Comparison of ENCODE assay signal across 9 mouse cellular contexts in genomic region chr16:35215498-35215897, GRCm38 (mm10).
DNase-seq lines count a peak whose midpoint lies in the region; ATAC-seq and TF ChIP-seq lines count a peak whose summit lies in the region.
"Had no signal": no experiment of that assay in that cellular context is flagged by ENCODE, and none has a peak within 500 bp of the region (broad histone marks: within the 10 kb centered on the region; RNA-seq: fewer than 3 reads in every experiment).

No protein-coding gene starts in this region.

- H3K27me3 ChIP-seq in forebrain, embryonic 10.5 days (ENCODE audit: poor library complexity, severe bottlenecking): peaks cover 5% of the 10 kb centered on the region; the same call in 1 of the 2 replicates
- no peaks in the 10 kb centered on the region for H3K27me3 ChIP-seq in forebrain, embryonic 11.5 days (ENCODE audit: control insufficient read depth, insufficient read depth, low read length)
- H3K27me3 ChIP-seq in forebrain, embryonic 15.5 days: no peaks in the 10 kb centered on the region

- H3K4me3 ChIP-seq in forebrain, embryonic 10.5 days: no peak overlapping the region
- H3K4me3 ChIP-seq in forebrain, embryonic 11.5 days (ENCODE audit: low read depth, low read length): no peak overlapping the region
- no peak overlapping the region for H3K4me3 ChIP-seq in left cerebral cortex, adult 2 months
- H3K4me3 ChIP-seq in forebrain, embryonic 15.5 days: no peak overlapping the region

- no peak overlapping the region for H3K9ac ChIP-seq in forebrain, embryonic 11.5 days (ENCODE audit: low read length)
- no peak overlapping the region for H3K9ac ChIP-seq in forebrain, embryonic 15.5 days (replicated peaks)

- no peak for DNase-seq in forebrain, embryonic 10.5 days (ENCODE audit: extremely low spot score, low spot score)
- no peak for DNase-seq in forebrain, embryonic 11.5 days (ENCODE audit: low spot score)
- no peak for DNase-seq in left cerebral cortex, adult 2 months (ENCODE audit: extremely low spot score in 1 of 2, low spot score in 2 of 2)
- DNase-seq in left cerebral cortex, postnatal 25 days (ENCODE audit: low spot score in 2 of 2): no peak
- peak; percentile 70 to 81 for DNase-seq in kidney, postnatal 4 days
- no peak for DNase-seq in adrenal gland, postnatal 10 days
- no peak for DNase-seq in adrenal gland, postnatal 4 days (ENCODE audit: low spot score in 2 of 2)
- DNase-seq: right cerebral cortex, postnatal 4 days had no signal

- no peak for ATAC-seq in forebrain, embryonic 11.5 days (replicated peaks; ENCODE audit: low FRiP score)
- peak; percentile 74 for ATAC-seq in forebrain, embryonic 15.5 days (replicated peaks)

- peaks cover 26% of the 10 kb centered on the region for H3K4me1 ChIP-seq in forebrain, embryonic 10.5 days
- no peaks in the 10 kb centered on the region for H3K4me1 ChIP-seq in forebrain, embryonic 11.5 days (replicated peaks; ENCODE audit: control insufficient read depth, insufficient read depth, low read length)
- peaks cover 11% of the 10 kb centered on the region for H3K4me1 ChIP-seq in forebrain, embryonic 15.5 days

- H3K27ac ChIP-seq in forebrain, embryonic 10.5 days: 0 out of 2 replicates have a peak overlapping the region, but pooled peaks have one; percentile 7
- no peak overlapping the region for H3K27ac ChIP-seq in forebrain, embryonic 11.5 days (ENCODE audit: low read depth, low read length)
- H3K27ac ChIP-seq in left cerebral cortex, adult 2 months: 0 out of 2 replicates have a peak overlapping the region, but pooled peaks have one; percentile 34
- H3K27ac ChIP-seq in forebrain, embryonic 15.5 days (replicated peaks): no peak overlapping the region

- H3K4me2 ChIP-seq in forebrain, embryonic 11.5 days (ENCODE audit: low read depth, low read length, severe bottlenecking): no peak overlapping the region
- no peak overlapping the region for H3K4me2 ChIP-seq in forebrain, embryonic 15.5 days (replicated peaks)

- no peaks in the 10 kb centered on the region for H3K36me3 ChIP-seq in forebrain, embryonic 10.5 days (replicated peaks)
- no peaks in the 10 kb centered on the region for H3K36me3 ChIP-seq in forebrain, embryonic 11.5 days (ENCODE audit: control insufficient read depth, insufficient read depth, low read length)
- no peaks in the 10 kb centered on the region for H3K36me3 ChIP-seq in forebrain, embryonic 15.5 days

- no peaks in the 10 kb centered on the region for H3K9me3 ChIP-seq in forebrain, embryonic 10.5 days
- no peaks in the 10 kb centered on the region for H3K9me3 ChIP-seq in forebrain, embryonic 11.5 days (ENCODE audit: control insufficient read depth, low read length)
- no peaks in the 10 kb centered on the region for H3K9me3 ChIP-seq in forebrain, embryonic 15.5 days

- 63% methylated on average over 5 of the region's 5 CpGs for WGBS in forebrain, embryonic 10.5 days
- 69% methylated on average over 5 of the region's 5 CpGs for WGBS in forebrain, embryonic 11.5 days
- WGBS in forebrain, embryonic 15.5 days: 38% methylated on average over 5 of the region's 5 CpGs

- intact Hi-C loops in left cerebral cortex, adult 2 months (cut with DNase I): no loop called here
- intact Hi-C loops in left cerebral cortex, postnatal 25 days (cut with DNase I): no loop called here

- TF ChIP-seq CTCF in left cerebral cortex, adult 2 months (IDR thresholded peaks at IDR 0.05): no peak

Comparison
In these comparisons a context has a peak if more than half of its experiments do, and no peak if none do; other contexts are left out.
1. H3K27ac ChIP-seq: peak in forebrain, embryonic 10.5 days (single experiment) and left cerebral cortex, adult 2 months (single experiment); none in forebrain, embryonic 11.5 days (single experiment) and forebrain, embryonic 15.5 days (single experiment).
2. DNase-seq: peak in kidney, postnatal 4 days (2 of 2); none in forebrain, embryonic 10.5 days (single experiment), forebrain, embryonic 11.5 days (single experiment), left cerebral cortex, adult 2 months (0 of 2), left cerebral cortex, postnatal 25 days (0 of 2), adrenal gland, postnatal 10 days (single experiment) and adrenal gland, postnatal 4 days (0 of 2).